Mouse (Mus musculus): ENCODE measurements around the gene Grip2.

DNA sequence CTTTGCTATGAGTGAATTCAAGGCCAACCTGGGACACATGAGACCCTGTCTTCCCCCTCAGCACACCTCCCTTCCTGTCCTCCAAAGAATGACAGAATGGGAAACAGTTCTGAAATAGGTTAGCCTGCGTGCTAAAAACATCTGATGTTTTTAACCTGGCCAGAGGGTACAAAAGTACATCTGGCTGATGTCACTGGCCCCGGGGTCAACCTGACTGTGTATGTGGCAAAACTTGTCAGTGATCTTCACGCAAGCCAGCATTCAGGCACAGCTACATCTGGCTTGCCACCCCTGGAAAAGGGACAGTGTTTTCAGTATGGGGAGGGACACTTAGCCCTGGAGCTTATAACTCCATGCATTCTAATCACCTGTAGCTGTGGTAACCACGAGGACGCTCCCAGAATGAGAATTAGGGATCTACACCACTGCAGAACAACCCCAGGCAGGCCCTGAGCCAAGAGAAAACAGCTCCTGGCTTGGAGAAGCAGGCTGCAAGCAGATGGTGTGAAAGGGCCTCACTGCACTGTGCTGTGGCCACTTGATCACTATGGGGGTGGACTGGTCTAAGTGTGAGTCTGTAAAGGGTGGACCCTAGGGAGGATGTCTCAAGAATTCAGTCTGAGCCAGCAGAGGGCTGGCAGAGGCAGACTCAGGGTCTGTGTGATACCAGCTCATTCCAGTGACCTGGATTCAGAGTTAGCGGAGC lies 107.9 kb downstream of the Grip2 start:
- TF ChIP-seq CTCF (IDR thresholded peaks at IDR 0.05; ENCODE audit: borderline replicate concordance, insufficient read depth, low read depth, low read length) = no peak
- TF ChIP-seq POLR2A (IDR thresholded peaks at IDR 0.05; ENCODE audit: borderline replicate concordance, insufficient read depth, low read length) = no peak
